Mouse (Mus musculus) limb, embryonic 11.5 days (tissue): Measurements from ENCODE around the gene 1700024P04Rik. TPM values are rescaled to one million over a fixed set of nuclear protein-coding genes. Genes with fewer than 3 reads are reported as not detected.
"Not testable (repeated sequence)": the region's sequence is repeated elsewhere in the genome, so short reads cannot be mapped to it uniquely, and the experiment has no call there.

Experiments
- ATAC-seq: fragments of 200-750 bp; cut with Nextera tagmentation; 2 replicates; pipeline ENCODE4 v1.8.0; 2017; ENCODE audit warnings: low read depth; ENCODE audit not compliant: insufficient number of reproducible peaks, low FRiP score, low TSS enrichment
- DNase-seq: peaks from one replicate; pipeline ENCODE4 v3.0.0-alpha.2; 2015; ENCODE audit warnings: low spot score
- H3K27ac ChIP-seq: fragments of 300-500 bp; sonication (generic); replicated peaks from 2 replicates; pipeline ENCODE4 v1.5.1; 2014; ENCODE audit warnings: low read depth, mild to moderate bottlenecking, low read length
- H3K27me3 ChIP-seq: fragments of 300-500 bp; sonication (generic); 2 replicates; pipeline ENCODE4 v1.6.1; 2014; ENCODE audit warnings: mild to moderate bottlenecking, low read length, mixed read lengths; ENCODE audit not compliant: control insufficient read depth, insufficient read depth
- H3K36me3 ChIP-seq: fragments of 300-500 bp; sonication (generic); 2 replicates; pipeline ENCODE4 v1.6.1; 2014; ENCODE audit warnings: mild to moderate bottlenecking, low read length, moderate library complexity, mixed read lengths; ENCODE audit not compliant: control insufficient read depth, insufficient read depth
- H3K4me1 ChIP-seq: fragments of 300-500 bp; sonication (generic); 2 replicates; pipeline ENCODE4 v1.6.1; 2014; ENCODE audit warnings: low read length, mixed read lengths; ENCODE audit not compliant: control insufficient read depth, insufficient read depth
- H3K4me2 ChIP-seq: fragments of 300-500 bp; sonication (generic); 2 replicates; pipeline ENCODE4 v1.6.1; 2014; ENCODE audit warnings: low read depth, mild to moderate bottlenecking, moderate library complexity; ENCODE audit not compliant: severe bottlenecking
- H3K4me3 ChIP-seq: fragments of 300-500 bp; sonication (generic); 2 replicates; pipeline ENCODE4 v1.5.1; 2014; ENCODE audit warnings: low read depth, low read length
- H3K9ac ChIP-seq: fragments of 300-500 bp; sonication (generic); 2 replicates; pipeline ENCODE4 v1.6.1; 2014; ENCODE audit warnings: mild to moderate bottlenecking, low read length
- H3K9me3 ChIP-seq: fragments of 300-500 bp; sonication (generic); 2 replicates; pipeline ENCODE4 v1.6.1; 2016; ENCODE audit warnings: low read length; ENCODE audit not compliant: control insufficient read depth
- WGBS: fragments of 180-500 bp; shearing (Covaris S2); extraction: QIAGEN DNeasy Blood & Tissue Kit; methylation state at CpG from one replicate; pipeline ENCODE4 v1.1.7; 2014; 5-methylcytosine and 5-hydroxymethylcytosine counted together
- polyA plus RNA-seq: library from polyadenylated mRNA; unstranded; fragments of >200 nt; fragmentation: Nextera tagmentation; extraction: Ambion mirVana; gene quantifications from 2 replicates; pipeline ENCODE4 v1.2.1, GENCODE M21; 2014

1700024P04Rik gene
- polyA plus RNA-seq, 1 experiment from 2014 or later = not detected

DNA sequence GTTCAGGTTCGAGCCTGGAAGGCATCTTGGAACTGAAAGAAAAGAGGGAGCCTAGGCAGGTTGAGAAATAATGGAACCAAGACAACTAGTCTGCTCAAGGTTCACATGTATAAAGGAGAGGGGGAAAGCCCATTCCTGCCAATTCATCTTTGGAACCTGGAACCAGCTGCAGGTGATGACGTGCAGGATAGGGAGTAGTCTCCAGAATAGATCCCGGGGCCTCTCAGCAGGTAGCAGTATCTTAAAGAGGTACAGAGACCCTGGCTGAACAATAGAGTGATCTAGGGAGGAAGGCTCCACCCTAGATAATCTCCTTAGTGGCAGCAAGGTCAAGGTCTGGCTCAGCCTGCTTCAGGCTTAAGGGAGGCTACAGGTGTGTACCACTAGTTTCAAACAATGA lies 8.3 kb downstream of the 1700024P04Rik start:
- not testable (repeated sequence) for ATAC-seq, H3K36me3 ChIP-seq, H3K4me3 ChIP-seq, DNase-seq, H3K4me2 ChIP-seq, H3K4me1 ChIP-seq, H3K27ac ChIP-seq, H3K27me3 ChIP-seq, H3K9ac ChIP-seq, H3K9me3 ChIP-seq
- WGBS = 83% methylated on average over 3 of the region's 3 CpGs

DNA sequence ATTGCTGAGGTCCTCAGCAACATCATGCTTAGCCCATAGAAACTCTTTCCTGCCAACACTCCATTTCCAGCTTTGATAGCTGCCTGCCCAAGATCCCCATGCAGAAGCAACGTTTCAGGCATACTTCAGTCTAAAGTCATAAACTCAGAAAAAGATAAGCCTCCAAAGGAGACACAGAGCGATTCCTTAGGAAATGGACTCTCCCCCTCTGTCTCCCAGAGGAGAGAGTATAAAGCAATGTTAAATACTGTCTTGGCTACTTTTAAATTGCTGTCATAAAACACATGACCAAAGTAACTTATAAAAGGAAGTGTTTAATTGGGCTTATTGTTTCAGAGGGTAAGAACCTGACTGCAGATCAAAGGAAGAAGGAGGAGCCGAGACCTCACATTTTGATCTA lies 12.3 kb downstream of the 1700024P04Rik start:
- H3K4me1 ChIP-seq = no peaks in the 10 kb centered on the region

DNA sequence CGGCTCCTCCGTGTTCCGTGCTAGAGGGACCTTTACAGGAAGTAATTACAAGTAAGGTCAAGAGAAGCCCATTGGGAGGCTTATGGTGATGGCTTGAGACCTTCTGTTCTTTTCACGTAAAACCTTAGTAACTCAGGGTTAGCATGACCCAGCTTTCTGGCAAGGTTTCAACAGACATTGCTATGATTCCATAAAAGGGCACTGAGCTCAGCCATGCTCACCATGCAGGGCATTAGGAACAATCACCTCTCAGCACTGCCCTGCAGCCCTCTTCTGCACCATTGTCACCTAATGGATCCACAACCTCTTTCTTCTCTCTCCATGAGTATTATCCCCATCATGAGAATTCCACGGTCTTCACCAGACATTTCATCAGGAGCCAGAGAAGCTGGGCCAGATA lies 12.7 kb downstream of the 1700024P04Rik start:
- Histone ChIP-seq H3K4me2 (no peak overlapping the region), H3K4me1 (no peaks in the 10 kb centered on the region), H3K4me3 (no peak overlapping the region), H3K9ac (no peak overlapping the region), H3K27ac (no peak overlapping the region), H3K9me3 (no peaks in the 10 kb centered on the region), H3K36me3 (no peaks in the 10 kb centered on the region), H3K27me3 (no peaks in the 10 kb centered on the region)
- ATAC-seq (no peak), DNase-seq (no peak)
- WGBS = 69% methylated on average over 5 of the region's 5 CpGs

More for the DNA sequence above, 12.3 kb downstream of the 1700024P04Rik start:
- no peak overlapping the region for H3K9ac ChIP-seq
- WGBS = 76% methylated on average over 3 of the region's 3 CpGs
- no peak for ATAC-seq
- no peaks in the 10 kb centered on the region for H3K27me3 ChIP-seq
- no peak overlapping the region for H3K27ac ChIP-seq
- no peak for DNase-seq
- H3K4me2 ChIP-seq = no peak overlapping the region
- no peak overlapping the region for H3K4me3 ChIP-seq
- no peaks in the 10 kb centered on the region for H3K36me3 ChIP-seq
- no peaks in the 10 kb centered on the region for H3K9me3 ChIP-seq

DNA sequence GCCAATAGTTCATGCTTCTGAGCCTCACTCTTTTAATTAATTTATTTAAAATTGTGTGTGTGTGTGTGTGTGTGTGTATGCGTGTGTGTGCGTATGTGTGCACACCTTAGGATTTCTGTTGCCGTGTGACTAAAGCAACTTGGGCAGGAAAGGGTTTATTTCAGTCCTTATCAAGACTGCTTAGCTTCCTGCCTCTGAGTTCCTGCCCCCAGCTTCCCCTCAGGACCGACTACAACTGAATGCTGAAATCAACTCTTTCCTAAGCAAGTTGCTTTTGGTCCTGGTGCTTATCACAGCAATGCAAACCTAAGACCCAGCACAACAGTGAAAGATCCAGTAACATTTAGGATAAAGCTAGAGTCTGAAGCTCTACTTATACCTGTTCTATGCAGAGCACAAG lies 15.8 kb downstream of the 1700024P04Rik start:
- Histone ChIP-seq H3K4me3 (no peak overlapping the region), H3K27ac (no peak overlapping the region), H3K4me2 (no peak overlapping the region), H3K4me1 (no peaks in the 10 kb centered on the region), H3K9me3 (no peaks in the 10 kb centered on the region), H3K36me3 (no peaks in the 10 kb centered on the region), H3K9ac (no peak overlapping the region), H3K27me3 (no peaks in the 10 kb centered on the region)
- DNase-seq = no peak
- WGBS = 78% methylated on average over 4 of the region's 4 CpGs
- ATAC-seq = no peak

DNA sequence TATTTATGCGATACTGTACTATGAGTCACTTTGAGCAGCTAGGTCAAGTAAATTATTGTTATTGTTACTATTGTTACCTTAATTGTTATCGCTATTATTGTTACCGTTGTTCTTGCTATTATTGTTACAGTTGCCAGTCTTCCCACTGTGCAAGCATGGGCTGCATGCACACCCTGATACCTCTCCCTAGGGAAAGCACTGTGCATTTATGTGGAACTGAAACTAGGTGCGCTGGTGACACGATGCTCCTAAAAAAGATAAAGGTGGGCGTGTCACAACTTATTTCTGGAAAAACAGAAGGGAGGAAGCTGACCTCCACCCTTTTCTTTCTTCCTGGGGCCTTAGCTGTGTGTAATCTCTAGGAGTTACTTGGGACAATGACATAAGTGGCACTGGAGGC lies 16.4 kb downstream of the 1700024P04Rik start:
- Histone ChIP-seq H3K4me2 (no peak overlapping the region), H3K9ac (no peak overlapping the region), H3K36me3 (no peaks in the 10 kb centered on the region), H3K27me3 (no peaks in the 10 kb centered on the region), H3K4me3 (no peak overlapping the region), H3K27ac (no peak overlapping the region), H3K4me1 (no peaks in the 10 kb centered on the region), H3K9me3 (no peaks in the 10 kb centered on the region)
- DNase-seq = no peak
- no peak for ATAC-seq
- 93% methylated on average over 6 of the region's 6 CpGs for WGBS

DNA sequence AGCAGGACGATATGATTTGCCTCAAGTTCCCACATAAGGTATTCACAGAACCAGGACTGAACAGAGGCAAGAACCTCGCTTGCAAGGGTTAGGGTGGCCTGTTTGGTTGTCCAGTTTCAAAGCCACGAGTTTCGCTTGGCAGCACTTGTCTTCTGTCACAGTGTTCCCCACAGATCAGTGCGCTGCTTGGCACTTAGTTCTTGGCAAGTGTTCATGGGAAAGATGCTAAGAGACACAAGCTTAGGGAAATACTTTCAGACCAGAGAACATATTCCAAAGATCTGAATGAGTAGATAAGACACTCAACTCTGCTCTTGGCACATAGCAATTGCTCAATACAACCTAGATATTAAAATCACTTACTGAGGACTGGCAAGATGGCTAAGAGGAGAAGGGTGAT lies 17.8 kb downstream of the 1700024P04Rik start:
- WGBS = 89% methylated on average over 5 of the region's 5 CpGs
- Histone ChIP-seq H3K27me3 (no peaks in the 10 kb centered on the region), H3K4me1 (no peaks in the 10 kb centered on the region), H3K9ac (no peak overlapping the region), H3K36me3 (no peaks in the 10 kb centered on the region), H3K27ac (no peak overlapping the region), H3K4me3 (no peak overlapping the region), H3K9me3 (no peaks in the 10 kb centered on the region), H3K4me2 (no peak overlapping the region)
- no peak for ATAC-seq
- DNase-seq = no peak

DNA sequence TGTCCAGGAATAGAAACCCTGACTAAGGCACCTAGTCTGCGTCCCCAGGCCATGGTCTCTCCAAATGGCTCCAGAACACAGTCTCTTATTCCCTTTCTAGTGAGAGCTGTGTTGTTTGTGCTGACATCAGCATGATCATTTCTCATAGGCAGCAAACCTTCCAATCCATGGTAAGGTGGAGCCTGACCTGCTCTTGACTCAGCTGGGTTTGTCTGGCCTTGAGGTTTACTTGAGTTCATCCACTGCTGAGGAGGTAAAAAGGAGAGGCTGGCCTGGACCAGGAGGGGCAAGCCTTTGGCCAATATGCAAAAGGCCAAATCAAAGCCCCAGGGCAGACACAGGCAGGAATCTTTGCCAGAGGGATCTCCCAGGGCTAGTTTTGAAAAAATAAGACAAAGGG lies 20.8 kb downstream of the 1700024P04Rik start:
- H3K4me2 ChIP-seq = no peak overlapping the region
- H3K9me3 ChIP-seq = no peaks in the 10 kb centered on the region
- H3K4me1 ChIP-seq = no peaks in the 10 kb centered on the region
- no peaks in the 10 kb centered on the region for H3K27me3 ChIP-seq
- DNase-seq (no peak), ATAC-seq (no peak)
- H3K36me3 ChIP-seq = no peaks in the 10 kb centered on the region
- 90% methylated on average over 1 of the region's 1 CpGs for WGBS
- H3K27ac ChIP-seq = no peak overlapping the region
- H3K9ac ChIP-seq = no peak overlapping the region
- H3K4me3 ChIP-seq = no peak overlapping the region

DNA sequence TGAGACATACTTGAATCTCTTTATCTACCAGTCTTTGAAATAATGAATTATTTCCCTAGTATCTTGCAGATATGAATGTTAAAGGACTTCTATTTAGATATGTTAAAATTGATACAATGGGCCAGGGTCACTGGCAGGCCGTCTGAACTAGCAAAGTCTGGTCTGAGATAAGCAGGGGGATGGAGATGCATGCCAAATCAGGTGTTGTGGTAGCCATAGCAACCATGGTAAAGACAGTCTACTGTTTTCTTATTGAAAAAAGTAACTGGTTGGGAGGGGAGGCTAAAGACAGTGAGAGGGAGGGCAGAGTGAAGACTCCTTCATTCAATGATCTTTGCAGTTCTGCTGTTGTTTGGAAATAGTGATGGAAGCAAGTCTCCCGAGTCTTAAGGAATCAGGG lies 26.2 kb downstream of the 1700024P04Rik start:
- H3K27me3 ChIP-seq = no peaks in the 10 kb centered on the region
- no peaks in the 10 kb centered on the region for H3K36me3 ChIP-seq
- no peak overlapping the region for H3K27ac ChIP-seq
- no peak overlapping the region for H3K4me2 ChIP-seq
- DNase-seq = no peak
- ATAC-seq = no peak
- no peaks in the 10 kb centered on the region for H3K9me3 ChIP-seq
- WGBS = 71% methylated on average over 2 of the region's 2 CpGs
- no peak overlapping the region for H3K4me3 ChIP-seq
- H3K9ac ChIP-seq = no peak overlapping the region
- H3K4me1 ChIP-seq = no peaks in the 10 kb centered on the region

DNA sequence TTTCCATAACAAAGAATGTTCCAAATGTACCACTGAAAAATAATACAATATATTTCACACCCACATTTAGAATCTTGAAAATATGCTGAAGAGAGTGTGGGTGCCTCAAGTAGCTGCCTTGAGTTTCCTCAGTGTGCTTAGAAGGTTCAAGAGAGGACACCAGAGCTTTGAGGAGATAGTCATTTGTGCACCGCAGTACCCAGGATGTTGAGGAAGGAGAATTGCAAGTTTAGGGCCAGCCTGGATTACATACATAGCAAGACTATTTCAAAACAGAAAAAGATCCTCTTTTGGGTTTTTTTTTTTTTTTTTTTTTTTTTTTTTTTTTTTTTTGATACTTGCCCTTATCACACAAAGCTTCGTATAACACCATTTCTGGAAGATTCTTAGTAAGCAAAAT lies 28.2 kb downstream of the 1700024P04Rik start:
- H3K4me2 ChIP-seq = no peak overlapping the region
- 89% methylated on average over 2 of the region's 2 CpGs for WGBS
- no peaks in the 10 kb centered on the region for H3K9me3 ChIP-seq
- no peak overlapping the region for H3K9ac ChIP-seq
- no peaks in the 10 kb centered on the region for H3K4me1 ChIP-seq
- H3K4me3 ChIP-seq = no peak overlapping the region
- no peak overlapping the region for H3K27ac ChIP-seq
- ATAC-seq (no peak), DNase-seq (no peak)
- no peaks in the 10 kb centered on the region for H3K27me3 ChIP-seq
- no peaks in the 10 kb centered on the region for H3K36me3 ChIP-seq
